Mouse (Mus musculus): ENCODE measurements around the gene Nell2. TPM values are rescaled to one million over a fixed set of nuclear protein-coding genes. Genes with fewer than 3 reads are reported as not detected.

The Nell2 gene
- polyA plus RNA-seq, 1 experiment from 2014 or later = 4.2 TPM

GRCm38 (mm10) chr15:95495193-95495592 is 33.2 kb downstream of the Nell2 start:
- no peak overlapping the region for H3K27ac ChIP-seq (replicated peaks; ENCODE audit: low read depth, low read length)
- H3K9me3 ChIP-seq (ENCODE audit: control insufficient read depth, low read length) = no peaks in the 10 kb centered on the region
- no peak overlapping the region for H3K9ac ChIP-seq (ENCODE audit: low read length)
- ATAC-seq (ENCODE audit: insufficient number of reproducible peaks, low FRiP score, low TSS enrichment, low read depth) = no peak
- H3K4me2 ChIP-seq (ENCODE audit: low read depth, severe bottlenecking) = no peak overlapping the region
- H3K4me1 ChIP-seq (ENCODE audit: control insufficient read depth, insufficient read depth, low read length) = no peaks in the 10 kb centered on the region
- no peak overlapping the region for H3K4me3 ChIP-seq (ENCODE audit: low read depth, low read length)
- no peaks in the 10 kb centered on the region for H3K27me3 ChIP-seq (ENCODE audit: control insufficient read depth, insufficient read depth, low read length)
- no peaks in the 10 kb centered on the region for H3K36me3 ChIP-seq (ENCODE audit: control insufficient read depth, insufficient read depth, low read length)
- no peak for DNase-seq (ENCODE audit: low spot score)
- WGBS = 91% methylated on average over 8 of the region's 8 CpGs

DNA sequence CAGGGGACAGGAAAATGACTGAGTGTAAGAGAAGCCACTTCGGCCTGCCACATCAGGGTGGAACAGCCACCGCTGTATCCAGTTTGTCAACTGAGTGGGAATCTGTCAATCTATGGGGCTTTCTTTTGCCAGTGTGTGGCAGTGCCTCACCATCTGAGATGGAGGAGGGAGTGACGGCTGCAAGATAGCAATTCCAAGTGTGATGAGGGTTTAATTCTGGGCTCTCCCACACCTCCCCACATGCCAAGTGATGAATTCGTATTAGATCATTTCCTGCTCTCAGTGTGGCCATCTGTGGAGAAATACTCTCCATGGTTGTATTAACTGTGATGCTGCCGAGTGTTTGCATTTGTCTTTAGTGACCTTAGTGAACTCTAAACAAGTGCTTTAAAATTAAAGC is 36.2 kb downstream of the Nell2 start:
- H3K4me1 ChIP-seq (ENCODE audit: control insufficient read depth, insufficient read depth, low read length) = no peaks in the 10 kb centered on the region
- ATAC-seq (ENCODE audit: insufficient number of reproducible peaks, low FRiP score, low TSS enrichment, low read depth) (no peak), DNase-seq (ENCODE audit: low spot score) (no peak)
- no peaks in the 10 kb centered on the region for H3K36me3 ChIP-seq (ENCODE audit: control insufficient read depth, insufficient read depth, low read length)
- H3K9me3 ChIP-seq (ENCODE audit: control insufficient read depth, low read length) = no peaks in the 10 kb centered on the region
- no peak overlapping the region for H3K9ac ChIP-seq (ENCODE audit: low read length)
- no peak overlapping the region for H3K27ac ChIP-seq (replicated peaks; ENCODE audit: low read depth, low read length)
- H3K27me3 ChIP-seq (ENCODE audit: control insufficient read depth, insufficient read depth, low read length) = no peaks in the 10 kb centered on the region
- 64% methylated on average over 5 of the region's 5 CpGs for WGBS
- H3K4me2 ChIP-seq (ENCODE audit: low read depth, severe bottlenecking) = no peak overlapping the region
- H3K4me3 ChIP-seq (ENCODE audit: low read depth, low read length) = no peak overlapping the region

DNA sequence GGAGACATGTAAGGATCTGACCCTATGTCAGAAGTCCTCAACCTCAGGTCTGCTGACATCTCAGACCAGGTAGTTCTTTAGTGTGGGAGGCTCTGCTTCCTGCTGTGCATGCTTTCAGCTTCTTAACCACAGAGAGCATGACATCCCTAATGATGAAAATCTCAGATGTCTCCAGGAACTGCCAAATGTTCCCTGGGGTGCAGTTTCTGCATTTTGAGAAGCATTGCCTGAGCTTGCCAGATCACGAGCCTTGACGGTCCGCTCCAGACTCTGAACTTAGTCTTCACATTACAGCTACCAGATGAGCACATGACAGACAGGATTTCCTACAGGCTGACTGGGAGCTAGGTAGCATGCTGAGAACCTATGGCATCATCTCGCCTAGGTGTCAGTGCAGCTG is 39.2 kb downstream of the Nell2 start:
- Histone ChIP-seq H3K4me1 (ENCODE audit: control insufficient read depth, insufficient read depth, low read length) (no peaks in the 10 kb centered on the region), H3K4me3 (ENCODE audit: low read depth, low read length) (no peak overlapping the region), H3K27me3 (ENCODE audit: control insufficient read depth, insufficient read depth, low read length) (no peaks in the 10 kb centered on the region), H3K9ac (ENCODE audit: low read length) (no peak overlapping the region), H3K4me2 (ENCODE audit: low read depth, severe bottlenecking) (no peak overlapping the region), H3K27ac (replicated peaks; ENCODE audit: low read depth, low read length) (no peak overlapping the region), H3K9me3 (ENCODE audit: control insufficient read depth, low read length) (no peaks in the 10 kb centered on the region), H3K36me3 (ENCODE audit: control insufficient read depth, insufficient read depth, low read length) (no peaks in the 10 kb centered on the region)
- no peak for DNase-seq (ENCODE audit: low spot score)
- ATAC-seq (ENCODE audit: insufficient number of reproducible peaks, low FRiP score, low TSS enrichment, low read depth) = no peak
- 58% methylated on average over 4 of the region's 4 CpGs for WGBS

GRCm38 (mm10) chr15:95487961-95488360 is 40.4 kb downstream of the Nell2 start:
- 93% methylated on average over 5 of the region's 5 CpGs for WGBS
- no peak overlapping the region for H3K4me2 ChIP-seq (ENCODE audit: low read depth, severe bottlenecking)
- H3K4me3 ChIP-seq (ENCODE audit: low read depth, low read length) = no peak overlapping the region
- DNase-seq (ENCODE audit: low spot score) (no peak), ATAC-seq (ENCODE audit: insufficient number of reproducible peaks, low FRiP score, low TSS enrichment, low read depth) (no peak)
- no peak overlapping the region for H3K27ac ChIP-seq (replicated peaks; ENCODE audit: low read depth, low read length)
- no peaks in the 10 kb centered on the region for H3K4me1 ChIP-seq (ENCODE audit: control insufficient read depth, insufficient read depth, low read length)
- H3K36me3 ChIP-seq (ENCODE audit: control insufficient read depth, insufficient read depth, low read length) = no peaks in the 10 kb centered on the region
- no peak overlapping the region for H3K9ac ChIP-seq (ENCODE audit: low read length)
- no peaks in the 10 kb centered on the region for H3K9me3 ChIP-seq (ENCODE audit: control insufficient read depth, low read length)
- no peaks in the 10 kb centered on the region for H3K27me3 ChIP-seq (ENCODE audit: control insufficient read depth, insufficient read depth, low read length)

DNA sequence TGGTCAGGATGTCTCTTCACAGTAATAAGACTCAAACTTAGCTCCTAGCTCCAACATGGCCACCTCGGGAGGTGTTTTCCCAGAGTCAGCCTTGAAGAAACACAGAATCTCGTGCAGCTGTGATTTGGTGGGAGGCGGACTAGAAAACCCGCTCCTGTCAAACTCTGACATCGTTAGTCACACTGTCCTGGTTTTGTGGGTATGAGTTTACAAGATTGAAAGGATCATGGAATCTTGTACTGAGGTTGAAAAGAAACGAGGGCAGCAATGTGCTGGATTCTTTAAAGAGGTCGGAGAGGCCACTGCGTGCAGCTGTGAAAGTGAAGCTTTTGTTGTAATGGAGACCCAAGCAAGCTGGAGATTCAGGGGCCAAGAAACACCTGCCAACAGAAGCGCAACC is 46.4 kb downstream of the Nell2 start:
- no peak for DNase-seq (ENCODE audit: low spot score)
- WGBS = 73% methylated on average over 9 of the region's 9 CpGs
- Histone ChIP-seq H3K27ac (replicated peaks; ENCODE audit: low read depth, low read length) (no peak overlapping the region), H3K9me3 (ENCODE audit: control insufficient read depth, low read length) (no peaks in the 10 kb centered on the region), H3K4me1 (ENCODE audit: control insufficient read depth, insufficient read depth, low read length) (no peaks in the 10 kb centered on the region), H3K36me3 (ENCODE audit: control insufficient read depth, insufficient read depth, low read length) (no peaks in the 10 kb centered on the region), H3K9ac (ENCODE audit: low read length) (no peak overlapping the region), H3K27me3 (ENCODE audit: control insufficient read depth, insufficient read depth, low read length) (no peaks in the 10 kb centered on the region), H3K4me2 (ENCODE audit: low read depth, severe bottlenecking) (no peak overlapping the region), H3K4me3 (ENCODE audit: low read depth, low read length) (no peak overlapping the region)
- ATAC-seq (ENCODE audit: insufficient number of reproducible peaks, low FRiP score, low TSS enrichment, low read depth) = no peak

DNA sequence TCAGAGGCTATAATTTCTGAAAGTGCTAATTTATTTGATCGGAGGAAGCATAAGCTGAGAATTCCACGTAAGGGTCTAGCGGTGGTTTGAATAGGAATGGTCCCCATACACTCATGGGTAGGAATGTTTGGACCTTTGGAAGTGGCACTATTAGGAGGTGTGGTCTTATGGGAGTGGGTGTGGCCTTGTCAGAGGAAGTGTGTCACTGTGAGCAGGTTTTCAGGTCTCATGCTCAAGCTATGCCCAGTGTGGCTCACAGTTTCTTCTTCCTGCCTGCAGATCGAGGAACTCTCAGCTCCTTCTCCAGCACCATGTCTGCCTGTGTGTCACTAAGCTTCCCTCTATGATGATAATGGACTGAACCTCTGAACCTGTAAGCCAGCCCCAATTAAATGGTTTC is 46.8 kb downstream of the Nell2 start:
- Histone ChIP-seq H3K4me2 (ENCODE audit: low read depth, severe bottlenecking) (no peak overlapping the region), H3K9ac (ENCODE audit: low read length) (no peak overlapping the region), H3K4me3 (ENCODE audit: low read depth, low read length) (no peak overlapping the region), H3K4me1 (ENCODE audit: control insufficient read depth, insufficient read depth, low read length) (no peaks in the 10 kb centered on the region), H3K9me3 (ENCODE audit: control insufficient read depth, low read length) (no peaks in the 10 kb centered on the region), H3K36me3 (ENCODE audit: control insufficient read depth, insufficient read depth, low read length) (no peaks in the 10 kb centered on the region), H3K27ac (replicated peaks; ENCODE audit: low read depth, low read length) (no peak overlapping the region), H3K27me3 (ENCODE audit: control insufficient read depth, insufficient read depth, low read length) (no peaks in the 10 kb centered on the region)
- WGBS = 95% methylated on average over 4 of the region's 4 CpGs
- DNase-seq (ENCODE audit: low spot score) (no peak), ATAC-seq (ENCODE audit: insufficient number of reproducible peaks, low FRiP score, low TSS enrichment, low read depth) (no peak)

DNA sequence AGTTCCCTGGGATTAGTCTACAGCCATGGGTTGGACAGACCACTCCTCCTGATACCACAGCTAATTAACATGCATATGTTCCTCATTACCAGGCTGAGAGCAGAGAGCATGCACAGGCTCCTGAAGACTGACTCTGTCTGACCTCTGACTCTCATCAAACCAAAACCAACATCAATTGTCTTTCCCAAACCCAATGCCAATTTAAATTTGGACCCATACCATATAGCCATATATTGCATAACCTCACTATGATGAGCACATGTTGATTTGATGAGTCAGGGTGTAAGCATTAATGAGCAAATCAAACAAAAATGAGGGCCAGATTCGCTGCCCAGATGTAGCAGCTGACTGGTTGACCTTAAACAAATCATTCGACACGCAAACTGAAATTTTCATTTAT is 51.9 kb downstream of the Nell2 start:
- 0 out of 2 replicates have a peak, but pooled peaks have one; percentile 44 for ATAC-seq (ENCODE audit: insufficient number of reproducible peaks, low FRiP score, low TSS enrichment, low read depth)
- H3K4me2 ChIP-seq (ENCODE audit: low read depth, severe bottlenecking) = no peak overlapping the region
- H3K9ac ChIP-seq (ENCODE audit: low read length) = no peak overlapping the region
- DNase-seq (ENCODE audit: low spot score) = no peak
- H3K9me3 ChIP-seq (ENCODE audit: control insufficient read depth, low read length) = no peaks in the 10 kb centered on the region
- H3K36me3 ChIP-seq (ENCODE audit: control insufficient read depth, insufficient read depth, low read length) = no peaks in the 10 kb centered on the region
- no peak overlapping the region for H3K27ac ChIP-seq (replicated peaks; ENCODE audit: low read depth, low read length)
- no peaks in the 10 kb centered on the region for H3K27me3 ChIP-seq (ENCODE audit: control insufficient read depth, insufficient read depth, low read length)
- 72% methylated on average over 3 of the region's 3 CpGs for WGBS
- H3K4me3 ChIP-seq (ENCODE audit: low read depth, low read length) = no peak overlapping the region
- H3K4me1 ChIP-seq (ENCODE audit: control insufficient read depth, insufficient read depth, low read length) = no peaks in the 10 kb centered on the region

GRCm38 (mm10) chr15:95473976-95474375 is 54.4 kb downstream of the Nell2 start:
- H3K36me3 ChIP-seq (ENCODE audit: control insufficient read depth, insufficient read depth, low read length) = no peaks in the 10 kb centered on the region
- WGBS = 85% methylated on average over 6 of the region's 6 CpGs
- H3K4me1 ChIP-seq (ENCODE audit: control insufficient read depth, insufficient read depth, low read length) = no peaks in the 10 kb centered on the region
- ATAC-seq (ENCODE audit: insufficient number of reproducible peaks, low FRiP score, low TSS enrichment, low read depth) (no peak), DNase-seq (ENCODE audit: low spot score) (no peak)
- no peaks in the 10 kb centered on the region for H3K9me3 ChIP-seq (ENCODE audit: control insufficient read depth, low read length)
- no peak overlapping the region for H3K9ac ChIP-seq (ENCODE audit: low read length)
- H3K4me2 ChIP-seq (ENCODE audit: low read depth, severe bottlenecking) = no peak overlapping the region
- H3K27ac ChIP-seq (replicated peaks; ENCODE audit: low read depth, low read length) = no peak overlapping the region
- H3K4me3 ChIP-seq (ENCODE audit: low read depth, low read length) = no peak overlapping the region
- H3K27me3 ChIP-seq (ENCODE audit: control insufficient read depth, insufficient read depth, low read length) = no peaks in the 10 kb centered on the region

DNA sequence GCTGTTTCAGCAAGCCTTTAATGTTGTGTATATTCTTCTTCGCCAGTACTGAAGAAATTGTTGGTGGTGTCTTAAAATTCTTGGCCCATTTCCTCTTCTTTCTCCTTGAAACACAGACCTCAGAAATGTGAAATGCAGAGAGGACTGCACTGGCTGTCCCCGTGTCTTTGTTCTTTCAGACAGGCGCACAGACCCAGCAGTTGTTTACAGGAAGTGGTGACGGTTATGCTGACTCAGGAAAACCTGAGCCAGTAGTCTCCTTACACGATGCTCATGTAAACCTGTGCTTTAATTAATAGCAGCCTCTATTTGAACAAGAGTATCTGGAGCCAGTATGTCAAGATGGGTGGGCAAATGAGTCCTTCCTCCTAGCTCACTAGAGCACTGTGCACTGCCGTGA is 61.2 kb downstream of the Nell2 start:
- 47% methylated on average over 6 of the region's 6 CpGs for WGBS
- H3K9ac ChIP-seq (ENCODE audit: low read length) = no peak overlapping the region
- H3K4me2 ChIP-seq (ENCODE audit: low read depth, severe bottlenecking) = no peak overlapping the region
- H3K4me3 ChIP-seq (ENCODE audit: low read depth, low read length) = no peak overlapping the region
- no peaks in the 10 kb centered on the region for H3K36me3 ChIP-seq (ENCODE audit: control insufficient read depth, insufficient read depth, low read length)
- no peak overlapping the region for H3K27ac ChIP-seq (replicated peaks; ENCODE audit: low read depth, low read length)
- H3K4me1 ChIP-seq (ENCODE audit: control insufficient read depth, insufficient read depth, low read length) = no peaks in the 10 kb centered on the region
- H3K27me3 ChIP-seq (ENCODE audit: control insufficient read depth, insufficient read depth, low read length) = no peaks in the 10 kb centered on the region
- DNase-seq (ENCODE audit: low spot score) (no peak), ATAC-seq (ENCODE audit: insufficient number of reproducible peaks, low FRiP score, low TSS enrichment, low read depth) (no peak)
- H3K9me3 ChIP-seq (ENCODE audit: control insufficient read depth, low read length) = no peaks in the 10 kb centered on the region

Measured in limb, embryonic 11.5 days (tissue).